Mouse (Mus musculus) embryonic facial prominence, embryonic 13.5 days (tissue): ENCODE results near the gene Slc39a10. TPM values are rescaled to one million over a fixed set of nuclear protein-coding genes. Genes with fewer than 3 reads are reported as not detected.

ENCODE experiments used
- ATAC-seq: fragments of 200-750 bp; cut with Nextera tagmentation; 2 replicates; pipeline ENCODE4 v1.8.0; 2017; ENCODE audit warnings: low read depth; ENCODE audit not compliant: insufficient number of reproducible peaks, insufficient read depth, low FRiP score, low TSS enrichment
- H3K27ac ChIP-seq: fragments of 300-500 bp; sonication (generic); 2 replicates; pipeline ENCODE4 v1.5.1; 2015; ENCODE audit warnings: moderate library complexity, mild to moderate bottlenecking, inconsistent platforms
- H3K27me3 ChIP-seq: fragments of 300-500 bp; sonication (generic); 2 replicates; pipeline ENCODE4 v1.6.1; 2015; ENCODE audit warnings: mild to moderate bottlenecking, inconsistent platforms
- H3K36me3 ChIP-seq: fragments of 300-500 bp; sonication (generic); 2 replicates; pipeline ENCODE4 v1.6.1; 2015; ENCODE audit warnings: mild to moderate bottlenecking, inconsistent platforms
- H3K4me1 ChIP-seq: fragments of 300-500 bp; sonication (generic); 2 replicates; pipeline ENCODE4 v1.6.1; 2015; ENCODE audit warnings: inconsistent platforms
- H3K4me2 ChIP-seq: fragments of 300-500 bp; sonication (generic); 2 replicates; pipeline ENCODE4 v1.6.1; 2015; ENCODE audit warnings: moderate library complexity, mild to moderate bottlenecking, inconsistent platforms
- H3K4me3 ChIP-seq: fragments of 300-500 bp; sonication (generic); 2 replicates; pipeline ENCODE4 v1.5.1; 2015; ENCODE audit warnings: mild to moderate bottlenecking, inconsistent platforms
- H3K9ac ChIP-seq: fragments of 300-500 bp; sonication (generic); 2 replicates; pipeline ENCODE4 v1.6.1; 2015; ENCODE audit warnings: mild to moderate bottlenecking, inconsistent platforms
- H3K9me3 ChIP-seq: fragments of 300-500 bp; sonication (generic); 2 replicates; pipeline ENCODE4 v1.6.1; 2016; ENCODE audit warnings: inconsistent platforms
- WGBS: fragments of 180-500 bp; shearing (Covaris S2); methylation state at CpG from one replicate; pipeline ENCODE4 v1.1.7; 2015; ENCODE audit warnings: mixed read lengths; 5-methylcytosine and 5-hydroxymethylcytosine counted together
- polyA plus RNA-seq: library from polyadenylated mRNA; unstranded; fragments of >200 nt; fragmentation: Nextera tagmentation; extraction: Ambion mirVana; gene quantifications from 2 replicates; pipeline ENCODE4 v1.2.1, GENCODE M21; 2015

Slc39a10 gene
- 58.5 and 62.2 TPM in 2 replicates for polyA plus RNA-seq

DNA sequence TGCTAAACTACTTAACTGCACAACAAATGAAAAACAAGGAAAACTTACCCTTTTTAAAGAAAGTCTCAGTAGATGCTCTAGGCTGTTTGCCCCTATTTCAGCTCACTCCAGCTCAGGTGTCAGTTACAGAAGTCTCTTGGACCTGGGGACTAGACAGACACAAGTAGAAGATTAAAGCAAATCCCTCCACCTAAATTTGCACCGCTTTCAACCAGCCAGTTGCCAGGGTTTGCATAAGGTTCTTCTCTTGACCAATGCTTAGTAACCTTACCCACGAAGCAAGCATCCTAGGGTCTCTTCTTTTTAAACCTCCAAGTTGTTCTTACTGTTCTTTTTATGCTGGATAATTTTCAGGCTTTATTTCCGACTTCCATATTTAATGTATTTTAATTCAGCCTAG, at the start of gene Slc39a10:
Gene Slc39a10 (minus strand): TSS at position 101 of the 400 bp plus-strand sequence.
- Histone ChIP-seq H3K9ac (no peak within 1 kb of the TSS), H3K36me3 (no peaks in the 10 kb centered on the region), H3K9me3 (no peaks in the 10 kb centered on the region), H3K27ac (no peak within 1 kb of the TSS), H3K4me3 (no peak within 1 kb of the TSS), H3K27me3 (no peaks in the 10 kb centered on the region), H3K4me1 (peaks cover 8% of the 10 kb centered on the region; the same call in 1 of the 2 replicates), H3K4me2 (no peak within 1 kb of the TSS)
- no peak for ATAC-seq
- 52% methylated on average over 3 of the region's 3 CpGs for WGBS

DNA sequence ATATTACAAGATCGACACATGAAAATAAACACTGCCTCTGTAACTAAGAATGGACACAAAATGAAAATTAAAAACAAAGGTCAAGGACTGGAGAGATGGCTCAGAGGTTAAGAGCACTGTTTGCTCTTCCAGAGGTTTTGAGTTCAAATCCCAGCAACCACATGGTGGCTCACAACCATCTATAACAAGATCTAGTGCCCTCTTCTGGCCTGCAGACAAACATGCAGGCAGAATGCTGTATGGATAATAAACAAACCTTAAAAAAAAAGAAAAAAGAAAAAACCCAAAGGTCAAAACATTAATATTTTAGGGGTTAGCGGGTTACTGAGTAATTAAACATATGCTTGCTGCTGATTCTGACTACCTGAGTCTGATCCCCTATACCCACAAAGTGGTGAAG, 46.6 kb upstream of the Slc39a10 start:
- H3K4me3 ChIP-seq = no peak overlapping the region
- H3K27ac ChIP-seq = no peak overlapping the region
- no peak overlapping the region for H3K9ac ChIP-seq
- no peak for ATAC-seq
- no peaks in the 10 kb centered on the region for H3K9me3 ChIP-seq
- H3K4me2 ChIP-seq = no peak overlapping the region
- no peaks in the 10 kb centered on the region for H3K36me3 ChIP-seq
- no peaks in the 10 kb centered on the region for H3K27me3 ChIP-seq
- 84% methylated on average over 2 of the region's 2 CpGs for WGBS
- H3K4me1 ChIP-seq = no peaks in the 10 kb centered on the region

DNA sequence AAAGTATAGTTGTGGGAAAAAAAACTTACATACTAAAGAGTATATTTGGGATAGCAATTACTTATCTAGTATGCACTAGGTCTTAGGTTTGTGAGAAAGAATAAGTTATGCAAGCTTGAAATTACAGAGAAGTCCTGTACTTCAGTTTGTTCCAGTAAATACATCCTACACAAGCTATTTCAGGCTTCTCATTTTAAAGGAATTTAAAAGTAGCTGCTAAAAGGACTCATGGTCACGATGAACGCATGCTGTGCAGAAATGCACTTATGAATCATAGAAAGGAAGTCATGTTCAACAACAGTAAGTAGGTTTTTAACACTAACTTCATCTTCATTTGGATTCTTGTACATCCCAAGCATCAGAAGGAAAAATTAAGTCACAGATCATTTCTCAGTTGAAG, 45.0 kb upstream of the Slc39a10 start:
- H3K36me3 ChIP-seq = no peaks in the 10 kb centered on the region
- H3K9me3 ChIP-seq = no peaks in the 10 kb centered on the region
- H3K27ac ChIP-seq = no peak overlapping the region
- no peaks in the 10 kb centered on the region for H3K27me3 ChIP-seq
- H3K9ac ChIP-seq = no peak overlapping the region
- H3K4me2 ChIP-seq = no peak overlapping the region
- 85% methylated on average over 2 of the region's 2 CpGs for WGBS
- H3K4me1 ChIP-seq = no peaks in the 10 kb centered on the region
- H3K4me3 ChIP-seq = no peak overlapping the region
- no peak for ATAC-seq

DNA sequence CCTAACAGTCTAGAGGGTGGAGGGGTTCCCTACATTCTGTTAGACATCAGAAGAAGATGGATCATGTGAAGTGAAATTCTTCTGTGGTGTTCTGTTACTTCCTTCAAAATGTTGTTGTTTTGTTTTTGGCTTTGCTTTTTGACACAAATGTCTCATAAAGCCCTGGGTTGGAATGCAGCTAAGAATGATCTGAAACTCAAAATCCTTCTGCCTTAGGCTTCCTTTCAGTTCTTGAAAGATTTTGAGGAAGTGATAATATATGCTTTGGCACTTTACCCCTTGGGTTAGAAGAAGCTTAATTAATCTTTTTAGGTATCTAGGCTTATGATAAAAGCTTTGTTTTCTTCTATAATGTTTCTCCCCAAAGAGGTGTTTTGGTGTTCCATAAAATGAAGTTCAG, 34.5 kb upstream of the Slc39a10 start:
- Histone ChIP-seq H3K4me2 (no peak overlapping the region), H3K27ac (no peak overlapping the region), H3K4me3 (no peak overlapping the region), H3K4me1 (no peaks in the 10 kb centered on the region), H3K9ac (no peak overlapping the region), H3K9me3 (no peaks in the 10 kb centered on the region), H3K36me3 (no peaks in the 10 kb centered on the region), H3K27me3 (no peaks in the 10 kb centered on the region)
- ATAC-seq = no peak

DNA sequence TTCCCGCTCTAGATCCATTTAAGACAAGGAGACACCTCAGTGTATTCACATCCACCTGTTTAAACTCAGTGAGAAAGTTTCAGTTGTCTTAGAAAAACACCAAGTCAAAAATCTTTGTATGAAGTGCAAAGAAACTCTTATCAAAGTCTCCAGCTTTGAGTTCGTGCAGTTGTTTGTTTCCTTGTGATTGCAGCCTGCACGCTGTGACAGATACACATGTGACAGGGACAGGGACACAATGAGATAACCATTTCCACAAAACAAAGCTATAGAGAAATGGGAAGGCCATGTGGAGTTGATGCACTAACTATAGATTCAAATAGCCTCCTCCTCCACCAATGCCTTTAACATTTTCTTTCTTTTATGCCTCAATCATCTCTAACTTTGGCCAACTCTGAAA, 33.6 kb upstream of the Slc39a10 start:
- Histone ChIP-seq H3K27ac (no peak overlapping the region), H3K4me2 (no peak overlapping the region), H3K4me1 (no peaks in the 10 kb centered on the region), H3K4me3 (no peak overlapping the region), H3K27me3 (no peaks in the 10 kb centered on the region), H3K9ac (no peak overlapping the region), H3K36me3 (no peaks in the 10 kb centered on the region), H3K9me3 (no peaks in the 10 kb centered on the region)
- ATAC-seq = no peak
- WGBS = 81% methylated on average over 3 of the region's 3 CpGs

DNA sequence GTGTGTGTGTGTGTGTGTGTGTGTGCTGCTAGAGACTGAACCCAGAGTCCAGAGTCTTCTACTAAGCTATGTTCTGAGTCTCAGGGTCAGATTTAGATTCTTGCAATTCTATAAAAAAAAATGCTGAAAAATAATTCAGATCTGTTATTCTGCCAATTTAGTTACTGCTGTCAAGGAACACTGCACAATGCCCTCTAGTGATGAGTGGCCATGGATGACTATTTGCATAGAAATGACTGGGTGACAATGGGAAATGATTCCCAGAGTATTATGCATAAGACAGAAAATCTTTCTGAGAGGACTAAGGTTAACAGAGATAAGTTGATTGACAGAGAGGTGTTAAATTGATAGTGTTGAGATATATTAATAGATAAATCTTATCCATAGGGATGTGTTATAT, 32.3 kb upstream of the Slc39a10 start:
- no peaks in the 10 kb centered on the region for H3K36me3 ChIP-seq
- H3K4me1 ChIP-seq = no peaks in the 10 kb centered on the region
- no peak overlapping the region for H3K9ac ChIP-seq
- no peak overlapping the region for H3K4me2 ChIP-seq
- H3K9me3 ChIP-seq = no peaks in the 10 kb centered on the region
- no peak overlapping the region for H3K27ac ChIP-seq
- no peaks in the 10 kb centered on the region for H3K27me3 ChIP-seq
- H3K4me3 ChIP-seq = no peak overlapping the region
- ATAC-seq = no peak

DNA sequence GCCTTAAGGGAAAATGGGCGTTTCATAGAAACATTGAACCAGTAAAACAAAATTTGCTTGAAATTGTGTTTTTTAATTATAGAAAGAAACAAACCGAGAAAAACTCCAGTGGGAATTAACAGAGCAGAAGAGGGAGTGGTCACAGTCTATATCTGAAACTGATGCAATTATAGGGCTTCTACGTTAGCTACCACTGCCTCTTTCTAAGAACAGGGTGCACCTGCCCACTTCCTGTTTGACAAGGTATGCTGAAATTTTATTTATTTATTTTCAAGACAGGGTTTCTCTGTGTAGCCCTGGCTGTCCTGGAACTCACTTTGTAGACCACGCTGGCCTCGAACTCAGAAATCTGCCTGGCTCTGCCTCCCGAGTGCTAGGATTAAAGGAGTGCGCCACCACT, 30.3 kb upstream of the Slc39a10 start:
- 85% methylated on average over 7 of the region's 7 CpGs for WGBS
- Histone ChIP-seq H3K4me3 (no peak overlapping the region), H3K36me3 (no peaks in the 10 kb centered on the region), H3K27ac (no peak overlapping the region), H3K4me2 (no peak overlapping the region), H3K9ac (no peak overlapping the region), H3K4me1 (no peaks in the 10 kb centered on the region), H3K27me3 (no peaks in the 10 kb centered on the region), H3K9me3 (no peaks in the 10 kb centered on the region)
- no peak for ATAC-seq

DNA sequence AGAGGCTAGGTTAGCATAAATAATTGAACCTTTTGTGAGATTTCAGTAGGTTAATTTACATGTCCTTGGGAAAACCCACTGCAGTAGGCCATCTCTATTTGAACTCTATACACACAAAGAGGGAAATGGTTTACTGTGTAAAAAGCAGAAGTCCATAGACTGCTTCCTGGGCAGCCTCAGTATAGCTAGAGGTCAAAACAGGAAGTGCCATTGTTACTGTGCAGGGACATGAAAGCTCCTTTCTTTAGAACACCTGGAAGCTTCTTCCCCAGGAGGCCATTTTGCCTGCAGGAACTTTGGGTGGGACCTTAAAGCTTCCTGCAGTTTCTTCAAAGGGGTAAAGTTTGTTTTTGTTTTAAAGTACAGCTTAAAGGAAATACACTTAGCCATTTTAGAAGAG, 29.0 kb upstream of the Slc39a10 start:
- H3K36me3 ChIP-seq = no peaks in the 10 kb centered on the region
- H3K4me3 ChIP-seq = no peak overlapping the region
- no peak overlapping the region for H3K27ac ChIP-seq
- H3K4me1 ChIP-seq = no peaks in the 10 kb centered on the region
- H3K27me3 ChIP-seq = no peaks in the 10 kb centered on the region
- no peak for ATAC-seq
- H3K9me3 ChIP-seq = no peaks in the 10 kb centered on the region
- no peak overlapping the region for H3K9ac ChIP-seq
- H3K4me2 ChIP-seq = no peak overlapping the region

DNA sequence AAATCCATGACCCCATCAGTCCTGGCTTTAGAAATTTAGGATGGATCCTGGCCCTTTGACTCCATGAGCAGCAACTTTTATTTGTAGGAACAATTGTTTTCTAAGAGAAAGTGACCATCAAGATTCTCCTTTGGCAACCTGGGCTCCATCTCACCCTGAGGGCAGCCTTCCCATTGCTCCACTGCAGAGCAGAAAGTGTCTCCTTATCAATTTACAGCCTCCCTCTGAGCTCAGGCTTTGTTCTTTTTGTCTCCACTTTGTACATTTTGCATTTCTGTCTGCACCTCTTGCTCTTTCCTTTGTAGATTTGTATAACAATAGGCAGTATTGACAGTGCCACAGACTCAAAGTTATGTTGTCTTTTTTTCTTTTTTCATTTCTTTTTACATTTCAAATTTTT, 23.6 kb upstream of the Slc39a10 start:
- H3K27me3 ChIP-seq = no peaks in the 10 kb centered on the region
- H3K27ac ChIP-seq = no peak overlapping the region
- H3K4me3 ChIP-seq = no peak overlapping the region
- no peak overlapping the region for H3K9ac ChIP-seq
- ATAC-seq = no peak
- no peaks in the 10 kb centered on the region for H3K4me1 ChIP-seq
- H3K9me3 ChIP-seq = 0 out of 2 replicates have a peak, but pooled peaks cover 3% of the 10 kb centered on the region
- H3K4me2 ChIP-seq = no peak overlapping the region
- H3K36me3 ChIP-seq = no peaks in the 10 kb centered on the region

DNA sequence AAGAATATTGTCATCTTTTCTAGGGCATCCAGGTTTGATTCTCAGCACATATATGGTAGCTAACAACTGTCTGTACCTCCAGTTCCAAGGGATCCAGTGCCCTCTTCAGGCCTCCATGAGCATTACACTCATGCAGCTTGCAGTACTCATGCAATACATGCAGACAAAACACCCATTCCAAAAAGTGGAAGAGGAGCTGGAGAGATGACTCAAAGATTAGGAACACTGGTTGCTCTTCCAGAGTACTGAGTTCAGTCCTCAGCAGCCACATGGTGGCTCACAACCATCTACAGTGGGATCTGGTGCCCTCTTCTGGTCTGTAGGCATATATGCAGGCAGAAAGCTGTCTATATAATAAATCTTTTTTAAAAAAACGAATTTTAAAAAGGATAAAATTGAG, 21.7 kb upstream of the Slc39a10 start:
- 51% methylated on average over 1 of the region's 1 CpGs for WGBS
- no peak overlapping the region for H3K27ac ChIP-seq
- no peaks in the 10 kb centered on the region for H3K36me3 ChIP-seq
- H3K4me2 ChIP-seq = no peak overlapping the region
- no peak for ATAC-seq
- no peak overlapping the region for H3K9ac ChIP-seq
- 0 out of 2 replicates have a peak, but pooled peaks cover 3% of the 10 kb centered on the region for H3K9me3 ChIP-seq
- no peaks in the 10 kb centered on the region for H3K4me1 ChIP-seq
- no peaks in the 10 kb centered on the region for H3K27me3 ChIP-seq
- no peak overlapping the region for H3K4me3 ChIP-seq

DNA sequence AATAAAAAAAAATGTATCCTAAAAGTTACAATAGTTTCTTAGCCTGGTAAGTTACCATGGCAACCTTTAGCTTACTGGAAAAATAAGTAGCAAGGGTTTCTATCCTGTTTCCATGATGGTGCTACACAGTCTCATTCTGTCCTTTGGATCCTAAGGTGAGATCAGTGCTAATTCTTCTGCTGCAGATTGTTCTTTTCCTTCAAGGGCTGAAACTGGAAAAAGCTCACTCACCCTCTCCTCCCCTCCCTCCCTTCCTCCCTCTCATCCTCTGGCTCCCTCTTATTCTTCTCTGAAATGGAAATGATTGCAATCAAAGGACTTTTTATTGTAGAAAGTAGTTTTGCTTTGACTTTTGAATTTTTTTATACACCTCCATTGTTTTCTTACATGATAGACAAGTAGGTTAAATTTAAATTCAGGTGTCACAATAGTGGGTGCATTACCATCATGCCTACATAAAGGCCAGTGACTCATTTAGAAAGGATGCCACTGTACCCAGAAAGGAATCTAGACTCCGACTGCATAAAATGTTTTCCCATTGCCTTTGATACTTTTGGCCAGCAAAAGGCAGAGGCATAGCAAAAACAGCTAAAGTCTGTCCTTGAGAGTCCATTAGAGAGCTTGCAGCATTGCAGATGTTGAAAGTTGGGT, 20.0 kb upstream of the Slc39a10 start:
- H3K4me3 ChIP-seq = no peak overlapping the region
- no peaks in the 10 kb centered on the region for H3K36me3 ChIP-seq
- 83% methylated on average over 1 of the region's 1 CpGs for WGBS
- H3K9ac ChIP-seq = no peak overlapping the region
- no peaks in the 10 kb centered on the region for H3K4me1 ChIP-seq
- 0 out of 2 replicates have a peak, but pooled peaks cover 3% of the 10 kb centered on the region for H3K9me3 ChIP-seq
- H3K27ac ChIP-seq = no peak overlapping the region
- no peaks in the 10 kb centered on the region for H3K27me3 ChIP-seq
- H3K4me2 ChIP-seq = no peak overlapping the region
- ATAC-seq = no peak

DNA sequence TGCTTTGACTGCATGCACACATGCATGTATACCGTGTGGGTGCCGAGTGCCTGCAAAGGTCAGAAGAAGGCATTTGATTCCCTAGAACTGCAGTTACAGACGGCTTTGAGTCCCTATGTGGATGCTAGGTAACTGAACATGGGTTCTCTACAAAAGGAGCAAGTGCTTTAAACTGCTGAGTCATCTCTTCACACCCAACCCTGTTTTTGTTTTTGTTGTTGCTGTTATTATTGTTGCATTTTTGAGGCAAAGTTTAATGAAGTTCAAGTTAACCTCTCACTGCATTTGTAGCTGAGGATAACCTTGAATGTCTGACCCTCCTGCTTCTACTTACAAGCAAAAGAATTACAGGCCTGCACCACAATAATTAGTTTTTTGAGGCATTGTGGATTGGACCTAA, 17.5 kb upstream of the Slc39a10 start:
- Histone ChIP-seq H3K4me3 (no peak overlapping the region), H3K36me3 (no peaks in the 10 kb centered on the region), H3K9me3 (0 out of 2 replicates have a peak, but pooled peaks cover 3% of the 10 kb centered on the region), H3K27ac (no peak overlapping the region), H3K27me3 (no peaks in the 10 kb centered on the region), H3K4me2 (no peak overlapping the region), H3K4me1 (no peaks in the 10 kb centered on the region), H3K9ac (no peak overlapping the region)
- 84% methylated on average over 3 of the region's 3 CpGs for WGBS
- no peak for ATAC-seq
